Mouse (Mus musculus): ENCODE measurements around the gene Nxn. TPM values are rescaled to one million over a fixed set of nuclear protein-coding genes. Genes with fewer than 3 reads are reported as not detected.

The Nxn gene
- polyA plus RNA-seq, 1 experiment from 2014 or later, result 33.1 TPM

DNA sequence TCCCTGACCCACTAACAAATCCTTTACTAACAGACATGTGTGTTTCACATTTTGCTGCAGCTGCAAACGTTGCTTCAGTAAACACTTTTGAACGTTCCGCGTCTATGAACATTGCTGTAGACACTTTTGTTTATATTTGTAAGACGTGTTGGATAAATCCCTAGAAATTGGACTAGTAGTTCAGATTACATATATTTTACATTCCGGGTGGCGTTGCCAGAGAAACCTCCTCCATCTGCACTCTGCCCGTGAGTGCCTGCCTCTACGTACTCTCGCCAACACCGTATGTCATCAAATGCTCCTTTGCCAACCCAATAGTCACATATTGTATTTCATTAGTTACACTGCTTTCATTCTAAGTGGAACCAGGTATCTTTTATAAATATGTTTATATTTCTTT lies 59.8 kb downstream of the Nxn start:
- Histone ChIP-seq H3K36me3 (no peaks in the 10 kb centered on the region), H3K4me2 (no peak overlapping the region), H3K9me3 (replicated peaks) (no peaks in the 10 kb centered on the region), H3K4me1 (peaks cover 58% of the 10 kb centered on the region), H3K27me3 (no peaks in the 10 kb centered on the region), H3K4me3 (replicated peaks) (no peak overlapping the region), H3K9ac (no peak overlapping the region), H3K27ac (no peak overlapping the region)
- 82% methylated on average over 11 of the region's 11 CpGs for WGBS
- ATAC-seq (replicated peaks; ENCODE audit: low FRiP score), result no peak

GRCm38 (mm10) chr11:76338656-76339055 lies 60.3 kb downstream of the Nxn start:
- Histone ChIP-seq H3K27ac (0 out of 2 replicates have a peak overlapping the region, but pooled peaks have one; percentile 13), H3K4me1 (peaks cover 53% of the 10 kb centered on the region), H3K4me2 (no peak overlapping the region), H3K9me3 (replicated peaks) (no peaks in the 10 kb centered on the region), H3K36me3 (no peaks in the 10 kb centered on the region), H3K9ac (no peak overlapping the region), H3K4me3 (replicated peaks) (no peak overlapping the region), H3K27me3 (no peaks in the 10 kb centered on the region)
- ATAC-seq (replicated peaks; ENCODE audit: low FRiP score), result no peak
- WGBS, result 84% methylated on average over 8 of the region's 8 CpGs

- WGBS, result 9% methylated on average over 7 of the region's 7 CpGs
- Histone ChIP-seq H3K4me1 (peaks cover 49% of the 10 kb centered on the region), H3K9ac (no peak overlapping the region), H3K27ac (peak overlapping the region; percentile 56; the same call in 1 of the 2 replicates), H3K27me3 (no peaks in the 10 kb centered on the region), H3K4me3 (replicated peaks) (no peak overlapping the region), H3K4me2 (peak overlapping the region; percentile 31), H3K36me3 (no peaks in the 10 kb centered on the region), H3K9me3 (replicated peaks) (no peaks in the 10 kb centered on the region)
- 0 out of 2 replicates have a peak, but pooled peaks have one; percentile 49 for ATAC-seq (replicated peaks; ENCODE audit: low FRiP score)
Measured at GRCm38 (mm10) chr11:76337764-76338163, 61.2 kb downstream of the Nxn start.

DNA sequence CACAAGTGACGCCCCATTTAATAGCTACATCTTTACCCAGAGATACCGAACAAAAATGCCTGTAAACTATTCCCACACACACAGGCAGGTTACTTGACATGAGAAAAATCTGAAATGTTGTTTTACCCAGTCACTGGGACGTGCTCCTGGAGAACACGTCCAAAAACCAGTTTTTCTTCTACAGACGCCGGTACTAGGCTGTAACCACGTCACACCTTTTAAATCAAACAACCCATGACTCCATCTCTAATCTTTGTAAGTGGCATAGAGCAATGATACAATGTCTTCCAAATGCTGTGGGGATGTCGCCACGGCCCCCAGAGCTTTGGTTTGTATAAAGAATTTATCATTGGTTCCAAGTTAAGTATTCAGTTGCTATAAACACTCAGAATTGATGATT lies 61.7 kb downstream of the Nxn start:
- ATAC-seq (replicated peaks; ENCODE audit: low FRiP score), result no peak
- WGBS, result 72% methylated on average over 9 of the region's 9 CpGs
- Histone ChIP-seq H3K27me3 (no peaks in the 10 kb centered on the region), H3K27ac (0 out of 2 replicates have a peak overlapping the region, but pooled peaks have one; percentile 6), H3K4me1 (peaks cover 50% of the 10 kb centered on the region), H3K4me2 (peak overlapping the region; percentile 31; the same call in 1 of the 2 replicates), H3K9ac (no peak overlapping the region), H3K9me3 (replicated peaks) (no peaks in the 10 kb centered on the region), H3K36me3 (no peaks in the 10 kb centered on the region), H3K4me3 (replicated peaks) (no peak overlapping the region)

- peaks cover 49% of the 10 kb centered on the region for H3K4me1 ChIP-seq
- no peaks in the 10 kb centered on the region for H3K9me3 ChIP-seq (replicated peaks)
- no peak for ATAC-seq (replicated peaks; ENCODE audit: low FRiP score)
- no peak overlapping the region for H3K4me3 ChIP-seq (replicated peaks)
- H3K9ac ChIP-seq, result no peak overlapping the region
- no peak overlapping the region for H3K27ac ChIP-seq
- no peaks in the 10 kb centered on the region for H3K36me3 ChIP-seq
- no peaks in the 10 kb centered on the region for H3K27me3 ChIP-seq
- no peak overlapping the region for H3K4me2 ChIP-seq
Measured at GRCm38 (mm10) chr11:76336224-76336623, 62.7 kb downstream of the Nxn start.

DNA sequence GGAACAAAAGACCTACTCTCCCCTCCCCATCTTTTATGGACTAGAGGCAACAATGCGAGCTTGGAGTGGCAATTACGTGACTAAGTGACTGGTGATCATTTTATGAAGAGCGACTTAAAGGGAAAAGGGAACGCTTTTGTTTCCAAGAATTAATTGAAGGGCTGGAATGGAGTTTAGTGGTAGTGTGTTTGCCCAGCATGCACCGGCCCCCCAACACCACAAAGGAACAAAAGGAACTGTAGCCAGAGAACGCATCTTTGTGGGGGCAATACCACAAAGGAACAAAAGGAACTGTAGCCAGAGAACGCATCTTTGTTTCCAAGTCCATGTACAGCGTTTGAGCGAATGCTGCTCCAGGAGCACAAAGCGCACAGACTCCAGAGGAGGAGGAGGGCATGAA lies 64.0 kb downstream of the Nxn start:
- ATAC-seq (replicated peaks; ENCODE audit: low FRiP score), result no peak
- H3K36me3 ChIP-seq, result no peaks in the 10 kb centered on the region
- WGBS, result 87% methylated on average over 10 of the region's 10 CpGs
- no peaks in the 10 kb centered on the region for H3K9me3 ChIP-seq (replicated peaks)
- H3K4me1 ChIP-seq, result peaks cover 38% of the 10 kb centered on the region
- no peak overlapping the region for H3K27ac ChIP-seq
- H3K4me3 ChIP-seq (replicated peaks), result no peak overlapping the region
- H3K4me2 ChIP-seq, result no peak overlapping the region
- H3K9ac ChIP-seq, result no peak overlapping the region
- H3K27me3 ChIP-seq, result no peaks in the 10 kb centered on the region

- Histone ChIP-seq H3K4me3 (replicated peaks) (no peak overlapping the region), H3K36me3 (no peaks in the 10 kb centered on the region), H3K9ac (no peak overlapping the region), H3K4me1 (peaks cover 36% of the 10 kb centered on the region), H3K4me2 (no peak overlapping the region), H3K27me3 (no peaks in the 10 kb centered on the region), H3K27ac (peak overlapping the region; percentile 54), H3K9me3 (replicated peaks) (no peaks in the 10 kb centered on the region)
- ATAC-seq (replicated peaks; ENCODE audit: low FRiP score), result no peak
- WGBS, result 31% methylated on average over 5 of the region's 5 CpGs
Measured at GRCm38 (mm10) chr11:76332240-76332639, 66.7 kb downstream of the Nxn start.

- no peaks in the 10 kb centered on the region for H3K9me3 ChIP-seq (replicated peaks)
- peaks cover 69% of the 10 kb centered on the region for H3K4me1 ChIP-seq
- no peaks in the 10 kb centered on the region for H3K36me3 ChIP-seq
- H3K9ac ChIP-seq, result no peak overlapping the region
- no peaks in the 10 kb centered on the region for H3K27me3 ChIP-seq
- no peak overlapping the region for H3K4me3 ChIP-seq (replicated peaks)
- no peak for ATAC-seq (replicated peaks; ENCODE audit: low FRiP score)
- H3K27ac ChIP-seq, result no peak overlapping the region
- no peak overlapping the region for H3K4me2 ChIP-seq
- WGBS, result 39% methylated on average over 2 of the region's 2 CpGs
Measured at GRCm38 (mm10) chr11:76328522-76329290, 70.2 kb downstream of the Nxn start.

GRCm38 (mm10) chr11:76328084-76328483 lies 70.9 kb downstream of the Nxn start:
- 46% methylated on average over 11 of the region's 11 CpGs for WGBS
- no peaks in the 10 kb centered on the region for H3K36me3 ChIP-seq
- H3K27me3 ChIP-seq, result no peaks in the 10 kb centered on the region
- H3K9me3 ChIP-seq (replicated peaks), result no peaks in the 10 kb centered on the region
- H3K4me2 ChIP-seq, result no peak overlapping the region
- no peak overlapping the region for H3K4me3 ChIP-seq (replicated peaks)
- peaks cover 70% of the 10 kb centered on the region for H3K4me1 ChIP-seq
- no peak overlapping the region for H3K27ac ChIP-seq
- no peak for ATAC-seq (replicated peaks; ENCODE audit: low FRiP score)
- H3K9ac ChIP-seq, result no peak overlapping the region

DNA sequence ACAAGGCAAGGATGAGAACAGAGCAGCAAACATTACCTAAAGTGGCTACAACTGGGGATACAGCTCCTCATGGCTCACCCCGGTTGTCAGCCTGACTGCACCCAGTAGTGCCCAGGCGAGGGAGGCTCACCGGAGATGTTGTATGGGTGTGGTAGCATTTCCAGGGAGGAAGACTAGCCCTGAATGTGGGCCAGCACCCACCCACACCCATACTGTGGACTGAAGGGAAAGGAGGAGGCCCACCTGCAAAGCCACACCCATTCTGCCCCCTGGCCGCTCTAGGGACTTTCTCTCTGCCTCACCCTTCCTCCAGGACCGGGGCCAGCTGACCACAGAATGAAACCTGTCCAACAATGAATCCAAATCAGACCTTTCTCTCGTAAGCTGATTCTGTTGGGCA lies 72.3 kb downstream of the Nxn start:
- no peak overlapping the region for H3K9ac ChIP-seq
- no peak overlapping the region for H3K4me3 ChIP-seq (replicated peaks)
- 78% methylated on average over 6 of the region's 6 CpGs for WGBS
- H3K4me1 ChIP-seq, result peaks cover 73% of the 10 kb centered on the region
- no peak overlapping the region for H3K27ac ChIP-seq
- no peak for ATAC-seq (replicated peaks; ENCODE audit: low FRiP score)
- no peaks in the 10 kb centered on the region for H3K36me3 ChIP-seq
- H3K9me3 ChIP-seq (replicated peaks), result no peaks in the 10 kb centered on the region
- H3K27me3 ChIP-seq, result no peaks in the 10 kb centered on the region
- H3K4me2 ChIP-seq, result no peak overlapping the region

DNA sequence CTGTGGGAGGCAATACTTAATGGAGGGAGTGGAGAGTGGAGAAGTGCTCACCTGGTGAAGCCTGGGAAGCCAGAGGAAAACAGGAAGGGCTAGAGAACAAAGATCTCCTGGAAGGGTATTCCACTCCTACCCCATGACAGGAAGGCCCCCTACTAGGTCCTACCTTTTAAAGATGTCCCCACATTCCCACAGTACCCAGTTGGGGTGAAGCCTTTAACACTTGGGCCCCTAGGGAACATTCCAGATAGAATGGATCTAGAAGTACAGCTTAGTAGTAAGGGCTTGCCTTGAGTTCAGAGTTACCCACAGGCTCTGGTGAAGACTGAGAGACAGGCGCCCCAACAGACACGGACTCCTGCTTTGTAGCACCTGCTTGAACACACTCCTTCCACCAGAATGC lies 72.9 kb downstream of the Nxn start:
- Histone ChIP-seq H3K27ac (no peak overlapping the region), H3K36me3 (no peaks in the 10 kb centered on the region), H3K4me2 (no peak overlapping the region), H3K9me3 (replicated peaks) (no peaks in the 10 kb centered on the region), H3K9ac (no peak overlapping the region), H3K27me3 (no peaks in the 10 kb centered on the region), H3K4me1 (peaks cover 71% of the 10 kb centered on the region), H3K4me3 (replicated peaks) (no peak overlapping the region)
- ATAC-seq (replicated peaks; ENCODE audit: low FRiP score), result no peak
- 86% methylated on average over 2 of the region's 2 CpGs for WGBS

DNA sequence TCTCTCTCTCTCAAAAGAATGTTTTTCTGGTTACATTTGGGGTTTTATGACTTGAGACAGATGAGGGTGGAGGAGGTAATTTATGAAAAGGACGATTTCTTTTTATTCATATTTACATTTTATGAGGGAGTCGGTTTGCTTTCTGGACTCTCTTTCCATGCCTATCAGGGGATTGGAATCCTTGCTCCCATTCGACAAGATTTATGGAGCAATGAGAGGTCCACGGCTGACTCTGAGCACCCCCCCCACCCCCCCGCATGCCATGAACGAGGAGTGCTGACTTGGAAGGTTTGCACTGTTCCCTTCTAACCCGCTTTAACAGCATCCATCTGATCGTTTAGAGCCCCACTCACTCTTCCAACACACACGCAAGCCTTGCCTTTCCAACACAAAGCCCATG lies 74.1 kb downstream of the Nxn start:
- no peaks in the 10 kb centered on the region for H3K9me3 ChIP-seq (replicated peaks)
- ATAC-seq (replicated peaks; ENCODE audit: low FRiP score), result 0 out of 2 replicates have a peak, but pooled peaks have one; percentile 12
- no peak overlapping the region for H3K4me2 ChIP-seq
- H3K4me3 ChIP-seq (replicated peaks), result no peak overlapping the region
- no peaks in the 10 kb centered on the region; the same call in 1 of the 2 replicates for H3K36me3 ChIP-seq
- WGBS, result 17% methylated on average over 9 of the region's 9 CpGs
- no peak overlapping the region for H3K9ac ChIP-seq
- no peaks in the 10 kb centered on the region for H3K27me3 ChIP-seq
- peak overlapping the region; percentile 43; the same call in 1 of the 2 replicates for H3K27ac ChIP-seq
- H3K4me1 ChIP-seq, result peaks cover 73% of the 10 kb centered on the region

Measured in kidney, embryonic 15.5 days (tissue).